Mouse (Mus musculus): Measurements from ENCODE around the gene Chn1. TPM values are rescaled to one million over a fixed set of nuclear protein-coding genes. Genes with fewer than 3 reads are reported as not detected.

The Chn1 gene
- polyA plus RNA-seq, 1 experiment from 2014 or later = 21.2 TPM

DNA sequence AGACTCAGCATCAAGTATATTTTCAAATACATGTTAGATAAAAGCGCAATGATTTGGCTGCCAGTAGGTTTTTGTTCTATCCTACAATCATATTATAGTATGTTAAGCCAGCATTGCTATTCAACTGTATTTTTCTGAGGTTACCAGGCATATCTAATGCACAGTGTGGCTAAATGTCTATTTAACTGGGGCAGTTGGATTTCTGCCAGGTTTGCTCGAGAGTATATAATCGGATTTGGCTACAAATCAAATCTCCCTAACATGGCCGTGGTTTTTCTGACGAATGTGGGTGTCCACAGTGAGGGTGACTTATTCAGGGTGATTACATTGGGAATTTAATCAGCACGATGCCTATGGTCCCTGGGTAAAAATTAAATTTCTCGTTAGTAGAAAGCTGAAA, 4.7 kb upstream of the Chn1 start:
- Histone ChIP-seq H3K36me3 (no peaks in the 10 kb centered on the region), H3K4me1 (replicated peaks) (peaks cover 30% of the 10 kb centered on the region), H3K4me3 (no peak overlapping the region), H3K9me3 (replicated peaks) (no peaks in the 10 kb centered on the region; the same call in 1 of the 2 replicates), H3K27me3 (0 out of 2 replicates have a peak, but pooled peaks cover 4% of the 10 kb centered on the region), H3K27ac (no peak overlapping the region), H3K9ac (no peak overlapping the region), H3K4me2 (no peak overlapping the region)
- ATAC-seq (replicated peaks; ENCODE audit: insufficient number of reproducible peaks, insufficient read depth, low FRiP score, low read depth) = no peak
- WGBS = 33% methylated on average over 7 of the region's 7 CpGs

DNA sequence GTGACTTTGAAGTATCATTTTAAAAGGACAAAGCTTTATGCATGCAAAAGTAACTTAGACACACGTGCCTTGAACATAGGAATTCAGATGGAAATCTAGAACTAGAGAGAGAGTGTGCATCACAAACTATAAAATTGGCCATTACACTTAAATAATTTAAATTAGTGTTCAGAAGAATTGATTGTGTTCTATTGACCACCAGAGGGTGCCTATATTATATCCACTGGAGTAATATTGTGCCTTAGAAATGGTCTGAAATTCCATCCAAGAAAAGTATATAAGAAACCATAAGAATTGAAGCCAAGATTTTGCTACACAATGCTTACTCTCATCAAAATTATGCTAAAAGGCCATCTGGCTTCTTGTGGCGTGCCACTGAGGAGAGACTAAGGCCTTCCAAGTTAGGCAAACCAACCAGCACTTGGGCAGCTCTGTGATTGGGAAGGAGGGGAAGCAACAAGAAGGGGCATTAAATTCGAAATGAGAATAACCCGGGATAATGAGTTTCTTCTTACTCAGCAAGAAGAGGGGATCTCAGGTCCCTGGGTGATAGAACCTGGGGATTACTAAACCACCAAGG, 4.0 kb upstream of the Chn1 start:
- no peak overlapping the region for H3K4me2 ChIP-seq
- H3K4me1 ChIP-seq (replicated peaks) = peaks cover 33% of the 10 kb centered on the region
- ATAC-seq (replicated peaks; ENCODE audit: insufficient number of reproducible peaks, insufficient read depth, low FRiP score, low read depth) = no peak
- H3K9me3 ChIP-seq (replicated peaks) = no peaks in the 10 kb centered on the region
- no peaks in the 10 kb centered on the region for H3K36me3 ChIP-seq
- no peak overlapping the region for H3K4me3 ChIP-seq
- 72% methylated on average over 4 of the region's 4 CpGs for WGBS
- H3K27me3 ChIP-seq = 0 out of 2 replicates have a peak, but pooled peaks cover 4% of the 10 kb centered on the region
- no peak overlapping the region for H3K27ac ChIP-seq
- no peak overlapping the region for H3K9ac ChIP-seq

- H3K4me3 ChIP-seq = no peak overlapping the region
- no peak overlapping the region for H3K4me2 ChIP-seq
- 40% methylated on average over 4 of the region's 4 CpGs for WGBS
- no peaks in the 10 kb centered on the region for H3K9me3 ChIP-seq (replicated peaks)
- no peak overlapping the region for H3K9ac ChIP-seq
- no peak overlapping the region for H3K27ac ChIP-seq
- no peak for ATAC-seq (replicated peaks; ENCODE audit: insufficient number of reproducible peaks, insufficient read depth, low FRiP score, low read depth)
- H3K36me3 ChIP-seq = no peaks in the 10 kb centered on the region
- peaks cover 33% of the 10 kb centered on the region for H3K4me1 ChIP-seq (replicated peaks)
- H3K27me3 ChIP-seq = 0 out of 2 replicates have a peak, but pooled peaks cover 4% of the 10 kb centered on the region
These were observed 1.8 kb upstream of the Chn1 start for GRCm38 (mm10) chr2:73776936-73777335.

- 0 out of 2 replicates have a peak, but pooled peaks cover 4% of the 10 kb centered on the region for H3K27me3 ChIP-seq
- WGBS = 1% methylated on average over 22 of the region's 22 CpGs
- H3K4me2 ChIP-seq = peak overlapping the region; percentile 96
- H3K9me3 ChIP-seq (replicated peaks) = no peaks in the 10 kb centered on the region
- H3K27ac ChIP-seq = 0 out of 2 replicates have a peak overlapping the region, but pooled peaks have one; percentile 68
- no peak for ATAC-seq (replicated peaks; ENCODE audit: insufficient number of reproducible peaks, insufficient read depth, low FRiP score, low read depth)
- peak overlapping the region; percentile 75 for H3K9ac ChIP-seq
- peaks cover 33% of the 10 kb centered on the region for H3K4me1 ChIP-seq (replicated peaks)
- H3K36me3 ChIP-seq = no peaks in the 10 kb centered on the region
- peak overlapping the region; percentile 99 for H3K4me3 ChIP-seq
These were observed 651 bp upstream of the Chn1 start for GRCm38 (mm10) chr2:73775683-73776310.

DNA sequence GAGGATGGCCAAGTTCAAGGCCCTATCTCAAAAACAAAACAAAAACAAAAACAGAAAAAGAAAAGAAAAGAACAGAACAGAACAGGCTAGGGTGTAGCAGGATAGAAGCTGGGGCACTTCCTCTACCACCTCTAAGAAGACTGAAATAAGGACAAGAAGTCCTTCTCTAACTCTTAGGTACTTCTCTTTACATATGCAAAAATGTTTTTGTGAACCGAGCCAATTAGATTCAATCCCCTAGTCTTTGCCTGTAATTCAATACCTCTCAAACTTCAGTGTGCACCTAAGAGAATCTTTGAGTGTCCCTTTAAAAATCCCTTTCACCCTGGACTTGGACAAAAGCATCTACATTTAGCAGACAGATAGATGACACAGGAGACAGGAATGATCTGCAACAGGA, 2.2 kb downstream of the Chn1 start:
- H3K4me1 ChIP-seq (replicated peaks) = peaks cover 20% of the 10 kb centered on the region
- no peaks in the 10 kb centered on the region for H3K9me3 ChIP-seq (replicated peaks)
- no peak overlapping the region for H3K27ac ChIP-seq
- peak overlapping the region; percentile 96; the same call in 1 of the 2 replicates for H3K4me2 ChIP-seq
- 29% methylated on average over 1 of the region's 1 CpGs for WGBS
- H3K9ac ChIP-seq = no peak overlapping the region
- H3K27me3 ChIP-seq = 0 out of 2 replicates have a peak, but pooled peaks cover 4% of the 10 kb centered on the region
- H3K36me3 ChIP-seq = no peaks in the 10 kb centered on the region
- no peak overlapping the region for H3K4me3 ChIP-seq
- no peak for ATAC-seq (replicated peaks; ENCODE audit: insufficient number of reproducible peaks, insufficient read depth, low FRiP score, low read depth)

DNA sequence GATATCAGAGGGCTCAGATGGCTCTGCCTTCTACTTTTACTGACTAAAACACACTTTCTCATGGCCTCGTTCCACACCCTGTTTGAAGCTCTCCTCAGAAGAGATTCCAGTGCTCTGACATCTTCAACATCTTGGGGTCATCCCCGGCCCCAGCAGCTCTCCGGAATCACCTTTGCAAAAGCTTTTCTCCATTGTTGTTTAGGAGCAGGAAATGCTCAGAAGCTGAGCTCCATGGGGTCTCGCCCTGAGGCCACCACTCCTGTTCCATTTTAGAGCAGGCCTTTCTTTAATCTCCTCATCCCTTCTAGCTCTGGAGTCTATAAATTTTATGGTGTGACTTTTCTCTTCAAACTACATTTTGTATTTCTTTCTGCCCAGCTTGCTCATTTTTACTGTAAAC, 6.5 kb downstream of the Chn1 start:
- Histone ChIP-seq H3K36me3 (no peaks in the 10 kb centered on the region), H3K9me3 (replicated peaks) (no peaks in the 10 kb centered on the region), H3K4me2 (no peak overlapping the region), H3K4me1 (replicated peaks) (peaks cover 14% of the 10 kb centered on the region), H3K4me3 (no peak overlapping the region), H3K27me3 (no peaks in the 10 kb centered on the region), H3K27ac (no peak overlapping the region), H3K9ac (no peak overlapping the region)
- 79% methylated on average over 4 of the region's 4 CpGs for WGBS
- no peak for ATAC-seq (replicated peaks; ENCODE audit: insufficient number of reproducible peaks, insufficient read depth, low FRiP score, low read depth)

DNA sequence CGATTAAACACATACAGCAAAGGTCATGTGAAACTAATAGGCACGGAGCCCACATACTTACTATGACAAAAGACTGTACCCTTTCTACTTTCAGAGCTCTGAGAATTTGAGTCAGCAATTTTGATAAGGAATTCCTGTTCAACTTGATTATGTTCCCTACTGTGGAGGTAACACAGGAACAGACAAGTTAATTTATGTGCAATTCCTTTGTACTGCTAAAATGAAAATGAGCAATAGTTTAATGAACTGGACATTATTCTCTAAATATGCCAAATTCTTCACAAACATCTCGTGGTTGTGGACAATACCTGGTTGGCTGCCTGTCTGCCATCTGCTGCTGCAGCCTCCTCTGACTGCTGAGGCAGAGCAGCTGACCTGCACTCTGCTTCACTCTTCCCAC, 11.6 kb downstream of the Chn1 start:
- peaks cover 15% of the 10 kb centered on the region for H3K4me1 ChIP-seq (replicated peaks)
- ATAC-seq (replicated peaks; ENCODE audit: insufficient number of reproducible peaks, insufficient read depth, low FRiP score, low read depth) = no peak
- no peak overlapping the region for H3K4me3 ChIP-seq
- H3K27me3 ChIP-seq = no peaks in the 10 kb centered on the region
- no peak overlapping the region for H3K27ac ChIP-seq
- 33% methylated on average over 3 of the region's 3 CpGs for WGBS
- no peaks in the 10 kb centered on the region for H3K36me3 ChIP-seq
- H3K4me2 ChIP-seq = no peak overlapping the region
- no peak overlapping the region for H3K9ac ChIP-seq
- no peaks in the 10 kb centered on the region for H3K9me3 ChIP-seq (replicated peaks)

DNA sequence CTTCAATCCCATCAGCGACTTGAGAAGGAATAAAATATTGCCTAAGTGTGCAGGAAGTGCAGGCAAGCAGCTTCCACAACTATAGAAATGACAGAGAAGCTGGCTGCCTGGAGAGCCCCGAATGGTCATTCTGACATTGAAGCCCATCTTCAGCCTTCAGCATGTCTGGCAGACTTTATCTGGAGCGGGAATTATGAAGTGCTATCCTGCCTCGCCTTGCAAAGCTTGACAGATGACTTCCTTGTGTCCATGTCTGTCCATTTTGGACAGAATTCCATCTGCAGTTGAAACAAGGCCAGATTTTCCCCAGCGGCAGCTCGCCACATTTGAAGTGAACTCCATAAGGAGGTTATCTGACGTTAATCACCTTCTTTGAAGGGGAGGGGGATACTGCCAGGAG, 15.2 kb downstream of the Chn1 start:
- 61% methylated on average over 7 of the region's 7 CpGs for WGBS
- H3K4me2 ChIP-seq = no peak overlapping the region
- no peak for ATAC-seq (replicated peaks; ENCODE audit: insufficient number of reproducible peaks, insufficient read depth, low FRiP score, low read depth)

GRCm38 (mm10) chr2:73759027-73759426, 16.1 kb downstream of the Chn1 start:
- no peak for ATAC-seq (replicated peaks; ENCODE audit: insufficient number of reproducible peaks, insufficient read depth, low FRiP score, low read depth)

More for the DNA sequence above, 15.2 kb downstream of the Chn1 start:
- Histone ChIP-seq H3K4me3 (no peak overlapping the region), H3K9ac (no peak overlapping the region), H3K36me3 (no peaks in the 10 kb centered on the region), H3K27me3 (no peaks in the 10 kb centered on the region), H3K27ac (no peak overlapping the region), H3K4me1 (replicated peaks) (peaks cover 15% of the 10 kb centered on the region), H3K9me3 (replicated peaks) (no peaks in the 10 kb centered on the region)

DNA sequence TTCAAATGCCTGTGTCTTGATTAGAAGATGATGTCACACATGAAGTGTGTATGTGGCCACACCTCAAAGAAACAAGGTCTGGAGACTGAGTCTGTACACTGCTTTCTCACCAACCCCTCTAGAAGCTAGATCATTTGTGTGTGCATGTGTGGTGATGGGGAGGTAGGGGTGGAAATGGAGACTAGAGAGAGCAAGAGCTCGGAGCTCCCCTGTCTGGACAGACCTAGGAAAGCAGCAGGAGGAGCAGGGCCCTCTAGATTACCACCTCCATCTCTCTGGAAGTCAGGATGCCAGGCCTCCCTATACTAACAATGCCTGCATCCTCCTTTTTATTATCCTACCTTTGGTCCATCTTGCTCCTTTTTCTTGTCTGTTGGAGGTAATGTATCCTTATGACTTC, 27.8 kb downstream of the Chn1 start:
- Histone ChIP-seq H3K9ac (no peak overlapping the region), H3K4me1 (replicated peaks) (no peaks in the 10 kb centered on the region), H3K4me2 (no peak overlapping the region), H3K4me3 (no peak overlapping the region), H3K27me3 (no peaks in the 10 kb centered on the region), H3K9me3 (replicated peaks) (no peaks in the 10 kb centered on the region), H3K36me3 (no peaks in the 10 kb centered on the region), H3K27ac (no peak overlapping the region)
- WGBS = 74% methylated on average over 1 of the region's 1 CpGs
- no peak for ATAC-seq (replicated peaks; ENCODE audit: insufficient number of reproducible peaks, insufficient read depth, low FRiP score, low read depth)

More at GRCm38 (mm10) chr2:73759027-73759426, 16.1 kb downstream of the Chn1 start:
- Histone ChIP-seq H3K27ac (no peak overlapping the region), H3K36me3 (no peaks in the 10 kb centered on the region), H3K4me3 (no peak overlapping the region), H3K9me3 (replicated peaks) (no peaks in the 10 kb centered on the region), H3K9ac (no peak overlapping the region), H3K4me1 (replicated peaks) (peaks cover 14% of the 10 kb centered on the region; the same call in 1 of the 2 replicates), H3K4me2 (no peak overlapping the region), H3K27me3 (no peaks in the 10 kb centered on the region)
- 83% methylated on average over 5 of the region's 5 CpGs for WGBS

DNA sequence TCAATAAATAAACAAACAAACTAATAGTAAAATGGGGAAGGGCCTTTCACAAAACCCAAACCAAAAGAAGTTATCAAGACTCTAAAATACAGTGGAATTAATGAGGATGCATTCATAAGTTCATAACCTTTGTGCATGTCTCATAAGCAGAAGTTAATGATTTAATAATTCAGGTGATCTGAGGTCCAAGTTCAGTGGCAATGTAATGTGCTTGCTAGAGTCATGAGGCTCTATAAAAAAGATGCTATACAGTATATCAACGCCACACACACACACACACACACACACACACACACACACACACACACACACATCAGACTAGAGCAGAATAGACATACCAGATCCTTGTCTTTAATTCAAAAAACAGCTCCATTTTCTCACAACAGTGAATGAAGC, 28.8 kb downstream of the Chn1 start:
- Histone ChIP-seq H3K36me3 (no peaks in the 10 kb centered on the region), H3K27me3 (no peaks in the 10 kb centered on the region), H3K4me1 (replicated peaks) (no peaks in the 10 kb centered on the region), H3K27ac (no peak overlapping the region), H3K9ac (no peak overlapping the region), H3K4me2 (no peak overlapping the region), H3K9me3 (replicated peaks) (no peaks in the 10 kb centered on the region), H3K4me3 (no peak overlapping the region)
- no peak for ATAC-seq (replicated peaks; ENCODE audit: insufficient number of reproducible peaks, insufficient read depth, low FRiP score, low read depth)
- WGBS = 89% methylated on average over 1 of the region's 1 CpGs

Measured in heart, embryonic 15.5 days (tissue).